Mouse (Mus musculus) megakaryocyte, embryonic 14.5 days (primary cell): ENCODE results near the gene Nthl1.

Source experiments
- FLI1 ChIP-seq: IDR thresholded peaks from 2 replicates; pipeline ENCODE4 v1.6.1; 2012; ENCODE audit warnings: low read length, inconsistent platforms, mixed read lengths
- GATA1 ChIP-seq: IDR thresholded peaks from 3 replicates; pipeline ENCODE4 v1.6.1; 2012; ENCODE audit warnings: mixed read lengths, low read length, inconsistent platforms, borderline replicate concordance

DNA sequence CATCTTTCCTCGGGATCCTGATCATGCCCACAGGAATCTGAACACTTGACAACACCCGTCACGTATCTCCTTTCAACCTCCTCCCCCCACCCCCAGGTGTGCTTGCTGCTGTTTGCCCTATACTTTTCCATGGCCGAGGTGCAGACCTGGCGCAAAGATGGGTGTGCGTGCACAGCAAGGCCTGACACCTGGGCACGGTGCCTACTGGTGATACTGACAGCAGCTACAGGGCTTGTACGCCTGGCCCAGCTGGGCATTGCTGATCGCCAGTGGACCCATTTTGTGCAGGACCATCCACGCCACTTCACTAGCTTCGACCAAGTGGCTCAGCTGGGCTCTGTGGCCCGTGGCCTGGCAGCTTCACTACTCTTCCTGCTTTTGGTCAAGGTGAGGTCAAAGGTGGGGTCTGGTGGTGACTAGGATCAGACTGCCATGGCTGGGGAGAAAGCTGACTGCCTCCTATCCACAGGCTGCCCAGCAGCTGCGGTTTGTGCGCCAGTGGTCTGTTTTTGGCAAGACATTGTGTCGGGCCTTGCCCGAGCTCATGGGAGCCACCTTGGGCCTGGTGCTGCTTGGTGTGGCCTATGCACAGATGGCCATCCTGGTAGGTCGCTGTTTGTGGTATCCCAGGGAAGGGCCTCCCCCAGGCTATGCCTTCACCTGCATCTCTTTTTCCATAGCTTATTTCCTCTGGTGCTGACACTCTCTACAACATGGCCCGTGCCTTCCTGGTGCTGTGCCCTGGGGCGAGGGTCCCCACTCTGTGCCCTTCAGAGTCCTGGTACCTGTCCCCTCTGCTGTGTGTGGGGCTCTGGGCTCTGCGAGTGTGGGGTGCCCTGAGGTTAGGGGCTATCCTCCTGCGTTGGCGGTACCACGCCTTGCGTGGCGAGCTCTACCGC lies 38.2 kb upstream of the Nthl1 start:
- TF ChIP-seq GATA1 = no peak
- no peak for TF ChIP-seq FLI1
